Mouse (Mus musculus) liver, embryonic 14.5 days (tissue): ENCODE data around the gene Stk11ip.

Experiments
- CTCF ChIP-seq: IDR thresholded peaks from 2 replicates; pipeline ENCODE4 v1.5.1; 2016; ENCODE audit warnings: antibody characterized with exemption, low read depth, control low read depth
- EP300 ChIP-seq: IDR thresholded peaks from 2 replicates; pipeline ENCODE4 v1.6.1; 2016; ENCODE audit warnings: antibody characterized with exemption, low read depth

GRCm38 (mm10) chr1:75486561-75486960 lies 34.8 kb upstream of the Stk11ip start:
- TF ChIP-seq CTCF (no peak), EP300 (no peak)
